Mouse (Mus musculus): ENCODE data around the gene Mpeg1. TPM values are rescaled to one million over a fixed set of nuclear protein-coding genes. Genes with fewer than 3 reads are reported as not detected.

Gene Mpeg1
- 1.1 and 1.4 TPM in 2 replicates for polyA plus RNA-seq (2015; fragmentation: Nextera tagmentation; extraction: Ambion mirVana)

DNA sequence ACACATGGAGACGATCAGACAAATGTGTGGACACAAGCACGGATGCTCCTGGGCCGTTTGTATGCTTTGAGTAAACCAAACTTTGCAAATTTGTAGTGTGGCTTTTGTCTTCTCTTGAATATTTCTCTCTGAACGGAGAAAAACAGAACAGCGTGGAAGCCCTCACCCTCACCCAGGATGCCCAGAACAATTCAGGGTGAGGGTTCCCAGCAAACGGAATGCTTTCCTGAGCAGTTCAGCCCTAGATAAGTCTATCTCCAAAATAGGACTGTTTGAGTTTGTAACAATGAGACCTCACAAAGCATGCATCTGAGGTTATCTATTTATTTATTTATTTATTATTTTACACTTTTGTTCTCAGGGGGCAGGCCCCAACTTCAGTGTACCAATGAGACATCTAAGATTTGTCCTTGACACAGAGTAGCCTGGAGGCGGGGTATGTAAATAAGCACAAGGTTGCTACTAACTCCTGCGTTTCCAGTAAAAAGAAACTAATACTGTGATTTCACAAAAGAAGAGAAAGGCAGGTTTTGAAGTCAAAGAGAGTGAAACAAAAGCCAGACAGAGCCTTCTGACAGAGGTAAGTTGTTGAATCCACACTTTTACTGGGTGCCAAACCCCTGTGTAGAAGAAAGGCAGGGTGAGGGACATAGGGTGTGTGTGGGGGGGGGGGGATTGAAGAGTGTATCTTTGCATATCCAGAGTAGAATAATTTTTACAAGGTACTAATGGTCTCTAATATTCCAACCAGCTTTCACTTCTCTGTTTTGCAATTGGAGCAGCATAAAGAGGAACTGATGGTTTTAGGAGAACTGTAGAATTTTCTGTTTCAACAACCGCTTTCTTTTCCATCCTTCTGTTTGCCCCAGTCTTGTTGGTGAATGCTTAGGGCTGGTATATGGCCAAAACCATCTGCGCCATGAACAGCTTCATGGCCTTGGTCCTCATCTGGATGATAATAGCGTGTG is at the start of gene Mpeg1:
Gene Mpeg1 (plus strand): TSS at position 498 of the 968 bp plus-strand sequence.

DNA sequence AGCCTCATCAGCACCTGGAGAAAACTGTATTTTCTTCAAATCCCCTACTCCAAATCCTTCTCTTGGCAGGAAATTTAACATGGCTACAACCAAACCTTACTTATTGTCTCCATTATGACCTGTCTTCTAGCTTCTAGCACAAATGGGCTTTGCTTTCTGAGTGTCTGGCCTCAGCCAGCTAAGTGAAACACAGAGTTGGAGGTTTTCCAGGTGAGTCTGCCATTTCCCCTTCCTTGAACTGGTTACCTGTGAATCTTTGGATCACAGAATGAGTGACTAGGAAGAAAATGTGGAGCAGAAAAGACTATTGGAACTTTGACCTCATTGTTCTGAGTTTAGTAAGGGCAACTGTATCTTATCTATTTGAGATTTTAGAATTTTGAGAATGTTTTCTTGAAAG is 43.2 kb upstream of the Mpeg1 start, which contains the start of gene Olfr1441:
Gene Olfr1441 (plus strand): TSS at position 73 of the 400 bp plus-strand sequence.

DNA sequence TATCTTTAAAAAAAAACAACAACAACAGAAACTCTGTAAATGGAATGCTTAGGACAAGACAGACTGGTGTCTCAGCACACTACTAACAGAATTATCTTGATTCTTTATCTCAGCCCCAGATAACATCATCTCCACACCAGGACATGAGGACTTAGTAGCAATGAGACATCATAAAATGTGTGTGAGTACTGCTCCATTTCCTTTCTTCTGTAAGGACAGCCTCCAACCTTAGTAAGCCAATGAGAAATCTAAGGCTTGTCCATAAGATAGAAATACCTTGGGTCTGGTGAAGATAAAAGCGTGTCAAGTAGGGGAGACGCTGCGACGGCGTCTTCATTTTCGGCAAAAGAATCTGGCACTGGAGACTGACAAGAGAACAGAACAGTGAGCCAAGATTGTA is 33.0 kb upstream of the Mpeg1 start, which contains the start of gene Pfpl:
Gene Pfpl (plus strand): TSS at position 301 of the 400 bp plus-strand sequence.

GRCm38 (mm10) chr19:12501370-12502347 is 41.1 kb downstream of the Mpeg1 start, which contains the start of gene Dtx4:
TSS of gene Dtx4 (minus strand) at chr19:12501454.

Other genes with a start within 250 kb of the Mpeg1 start
- not detected in 2 replicates for gene Olfr1432, start 228.2 kb upstream of the Mpeg1 start, polyA plus RNA-seq (2015; fragmentation: Nextera tagmentation; extraction: Ambion mirVana)
- not detected in 2 replicates for gene Olfr262, start 219.1 kb upstream of the Mpeg1 start, polyA plus RNA-seq (2015; fragmentation: Nextera tagmentation; extraction: Ambion mirVana)
- gene Olfr235, start 199.7 kb upstream of the Mpeg1 start, polyA plus RNA-seq (2015; fragmentation: Nextera tagmentation; extraction: Ambion mirVana) = not detected in 2 replicates
- gene Olfr1434, start 180.9 kb upstream of the Mpeg1 start, polyA plus RNA-seq (2015; fragmentation: Nextera tagmentation; extraction: Ambion mirVana) = not detected in 2 replicates
- not detected in 2 replicates for gene Olfr1436, start 161.6 kb upstream of the Mpeg1 start, polyA plus RNA-seq (2015; fragmentation: Nextera tagmentation; extraction: Ambion mirVana)
- gene Olfr1437, start 135.7 kb upstream of the Mpeg1 start, polyA plus RNA-seq (2015; fragmentation: Nextera tagmentation; extraction: Ambion mirVana) = not detected in 2 replicates
- gene Olfr1438-ps1, start 124.9 kb upstream of the Mpeg1 start, polyA plus RNA-seq (2015; fragmentation: Nextera tagmentation; extraction: Ambion mirVana) = not detected in 2 replicates
- not detected in 2 replicates for gene Olfr1440, start 73.5 kb upstream of the Mpeg1 start, polyA plus RNA-seq (2015; fragmentation: Nextera tagmentation; extraction: Ambion mirVana)
- not detected in 2 replicates for gene Olfr1441, start 43.3 kb upstream of the Mpeg1 start, polyA plus RNA-seq (2015; fragmentation: Nextera tagmentation; extraction: Ambion mirVana)
- 0.05 TPM in 1 of 2 replicates, not detected in the other for gene Pfpl, start 32.9 kb upstream of the Mpeg1 start, polyA plus RNA-seq (2015; fragmentation: Nextera tagmentation; extraction: Ambion mirVana)
- gene Dtx4, start 40.7 kb downstream of the Mpeg1 start, polyA plus RNA-seq (2015; fragmentation: Nextera tagmentation; extraction: Ambion mirVana) = 26.2 and 30.4 TPM in 2 replicates
- 3.4 and 3.5 TPM in 2 replicates for gene Fam111a, start 85.0 kb downstream of the Mpeg1 start, polyA plus RNA-seq (2015; fragmentation: Nextera tagmentation; extraction: Ambion mirVana)
- gene Gm4952, start 139.2 kb downstream of the Mpeg1 start, polyA plus RNA-seq (2015; fragmentation: Nextera tagmentation; extraction: Ambion mirVana) = 0.19 and 0.29 TPM in 2 replicates
- 0.04 TPM in 1 of 2 replicates, not detected in the other for gene Glyat, start 172.5 kb downstream of the Mpeg1 start, polyA plus RNA-seq (2015; fragmentation: Nextera tagmentation; extraction: Ambion mirVana)
- gene Olfr1442, start 209.7 kb downstream of the Mpeg1 start, polyA plus RNA-seq (2015; fragmentation: Nextera tagmentation; extraction: Ambion mirVana) = not detected in 2 replicates
- not detected in 2 replicates for gene Olfr1443, start 217.3 kb downstream of the Mpeg1 start, polyA plus RNA-seq (2015; fragmentation: Nextera tagmentation; extraction: Ambion mirVana)
- gene Keg1, start 235.0 kb downstream of the Mpeg1 start, polyA plus RNA-seq (2015; fragmentation: Nextera tagmentation; extraction: Ambion mirVana) = not detected in 2 replicates

All from neural tube, postnatal 0 days (tissue).